Mouse (Mus musculus) lung, postnatal 36 days (tissue): ENCODE measurements at regions not wholly inside any gene's neighbourhood (a gene's known extent, or its start where the extent isn't known, plus 50 kb on each side); places are given as distances from the start of the nearest gene placed in this dataset.

ENCODE experiments used
- DNase-seq: peaks from one replicate; pipeline ENCODE4 v3.0.0; 2022; ENCODE audit warnings: mixed read lengths

DNA sequence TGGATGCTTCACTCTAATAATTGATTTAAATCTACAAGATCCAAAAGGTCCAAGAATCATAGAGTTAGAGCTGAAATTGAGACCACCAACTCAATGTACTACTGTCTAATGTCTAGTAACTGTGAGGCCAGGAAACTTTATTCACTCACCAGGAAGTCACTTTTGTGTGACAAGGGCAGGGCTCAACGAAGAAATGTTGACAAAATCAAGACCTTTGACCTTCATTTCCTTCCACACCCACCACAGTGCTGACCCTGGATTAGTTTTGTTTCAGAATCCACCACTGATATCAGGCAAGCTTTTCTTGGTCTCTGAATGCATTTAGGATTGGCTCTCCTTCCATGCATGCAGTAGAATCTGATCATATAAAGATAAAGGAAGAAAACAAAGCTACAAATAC lies 487.5 kb upstream of the Gm26657 start:
- DNase-seq, result peak; percentile 25

DNA sequence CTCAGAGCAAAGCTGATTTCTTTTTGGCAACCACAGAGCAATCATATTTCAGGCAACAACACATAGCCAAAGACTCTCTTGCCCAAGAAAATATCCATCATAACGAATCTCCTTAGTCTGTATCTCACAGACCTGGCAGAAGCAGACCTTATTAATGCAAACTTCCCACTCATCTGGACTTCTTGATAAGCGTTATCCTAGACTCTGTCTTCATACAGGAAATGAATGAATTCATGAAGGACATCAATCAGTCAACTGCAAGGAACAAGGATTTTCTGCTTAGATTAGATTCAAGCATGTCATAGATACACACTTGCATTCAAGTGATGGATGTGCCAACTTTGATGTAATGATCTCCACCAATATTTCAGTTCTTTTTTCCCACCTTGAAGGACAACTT lies 488.1 kb upstream of the Gm26657 start:
- DNase-seq, result peak; percentile 11

DNA sequence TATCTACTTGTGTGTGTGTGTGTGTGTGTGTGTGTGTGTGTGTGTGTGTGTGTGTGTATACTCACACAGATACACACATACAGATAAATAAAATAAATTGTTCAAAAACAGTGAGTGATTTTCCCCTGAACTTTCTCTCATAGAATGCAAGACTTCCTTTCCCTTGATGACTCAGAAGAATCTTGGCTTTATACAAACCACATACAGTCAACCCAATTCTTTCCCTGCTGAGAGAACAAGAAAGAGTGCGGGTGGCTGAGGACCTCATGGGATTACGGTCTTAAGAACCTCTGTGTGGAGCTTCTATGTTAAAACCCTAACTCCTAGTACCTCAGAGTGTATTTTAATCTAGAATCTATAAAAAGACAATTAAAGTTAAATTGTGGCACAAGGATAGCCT lies 489.3 kb upstream of the Gm26657 start:
- no peak for DNase-seq

DNA sequence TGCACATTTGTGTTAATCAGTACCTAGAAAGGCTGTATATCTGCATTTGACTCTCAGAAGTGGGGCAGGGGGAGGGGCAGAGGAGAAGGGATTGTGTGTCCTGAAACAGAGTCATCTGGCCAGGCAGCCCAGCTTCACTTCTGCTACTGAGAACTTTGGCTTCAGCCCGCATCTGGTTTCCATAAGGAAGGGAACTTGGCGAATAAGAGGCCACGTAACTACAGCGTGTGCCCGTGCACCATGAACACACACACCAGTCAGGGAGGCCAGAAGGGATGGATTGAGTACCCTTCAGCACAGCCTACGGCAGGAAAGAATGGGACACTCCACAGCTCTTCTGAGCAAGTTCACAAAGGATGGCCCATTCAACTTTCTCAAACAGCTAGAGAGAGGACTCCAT lies 496.0 kb upstream of the Gm26657 start:
- no peak for DNase-seq

DNA sequence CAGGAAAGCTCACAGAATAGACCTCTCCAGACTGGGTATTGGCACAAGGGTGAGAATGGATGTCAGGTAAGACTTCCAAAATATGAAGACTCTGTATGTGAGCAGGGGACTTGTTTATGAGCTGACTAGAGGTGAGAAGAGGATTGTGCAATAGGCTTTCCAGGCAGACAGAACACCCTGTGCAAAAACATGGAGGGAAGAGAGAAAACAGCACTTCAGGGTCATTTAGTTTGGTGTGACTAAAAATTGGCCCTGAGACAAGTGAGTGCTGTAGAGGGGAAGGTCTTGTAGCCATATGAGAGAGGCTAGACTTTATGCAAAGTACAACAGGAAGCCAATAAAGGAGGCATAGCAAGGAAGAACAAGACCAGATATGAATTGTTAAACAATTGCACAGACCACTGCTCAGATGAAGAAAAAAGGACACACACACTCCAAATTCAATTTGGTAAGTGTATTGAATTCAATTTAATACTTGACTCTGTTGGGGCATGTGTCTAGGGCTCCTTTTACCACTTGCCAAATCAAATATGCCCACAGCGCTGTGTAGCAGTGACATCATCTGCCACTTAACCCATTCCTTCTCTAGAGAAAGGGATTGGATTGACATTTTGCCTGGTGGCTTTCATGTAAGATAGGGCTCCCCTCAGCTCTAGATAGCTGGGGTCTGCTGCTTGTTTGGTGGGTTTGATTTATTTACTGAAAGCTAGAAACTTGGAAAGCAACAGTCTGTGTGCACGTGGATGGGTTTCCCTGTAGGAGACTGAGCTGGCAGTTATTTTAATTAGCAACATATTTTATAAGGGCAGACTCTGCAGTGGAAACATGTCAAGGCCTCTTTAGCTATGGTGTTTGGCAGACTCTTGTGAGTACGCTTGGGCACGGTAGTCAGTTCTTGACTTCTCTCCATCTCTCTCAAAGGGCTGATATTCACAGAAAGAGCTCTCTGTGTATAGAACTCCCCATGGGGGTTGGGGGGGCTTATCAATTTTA lies 501.1 kb upstream of the Gm26657 start:
- DNase-seq, result no peak

DNA sequence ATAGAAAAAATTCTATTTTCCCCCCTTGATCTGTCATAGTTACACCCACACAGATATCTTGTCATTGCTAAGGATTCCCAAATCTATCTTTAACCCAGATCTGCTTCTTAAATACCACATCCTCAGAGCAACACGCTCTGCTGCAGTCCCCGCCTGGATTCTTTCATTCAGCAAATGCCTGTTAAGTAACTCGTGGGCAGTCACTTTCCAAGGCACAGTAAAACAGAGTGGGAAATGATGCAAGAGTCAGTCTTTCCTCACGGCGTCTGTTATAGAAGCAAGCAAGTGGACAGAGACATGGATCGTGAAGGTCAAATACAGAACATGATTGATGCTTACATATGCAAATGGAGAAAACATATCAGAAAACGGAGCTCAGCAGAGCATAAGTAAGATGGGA lies 508.5 kb upstream of the Gm26657 start:
- DNase-seq, result peak; percentile 19

DNA sequence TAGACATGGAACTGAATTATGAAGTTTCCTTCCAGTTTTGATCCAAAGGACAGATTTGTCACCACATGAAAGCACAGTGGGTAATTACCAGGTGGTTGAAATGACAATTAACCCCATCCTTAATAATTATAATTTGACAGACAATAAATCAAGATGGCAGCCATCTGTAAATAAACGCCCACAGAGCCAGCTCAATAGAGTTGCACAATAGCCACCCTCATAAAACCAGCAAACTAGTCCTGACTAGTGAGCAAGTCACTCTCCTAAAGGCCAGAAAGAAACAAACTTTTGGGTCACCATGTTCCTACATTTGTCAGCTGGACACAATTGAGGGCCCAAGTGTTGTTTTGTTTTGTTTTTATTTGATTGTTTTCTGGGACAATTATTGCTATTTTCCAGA lies 509.4 kb upstream of the Gm26657 start:
- no peak for DNase-seq

DNA sequence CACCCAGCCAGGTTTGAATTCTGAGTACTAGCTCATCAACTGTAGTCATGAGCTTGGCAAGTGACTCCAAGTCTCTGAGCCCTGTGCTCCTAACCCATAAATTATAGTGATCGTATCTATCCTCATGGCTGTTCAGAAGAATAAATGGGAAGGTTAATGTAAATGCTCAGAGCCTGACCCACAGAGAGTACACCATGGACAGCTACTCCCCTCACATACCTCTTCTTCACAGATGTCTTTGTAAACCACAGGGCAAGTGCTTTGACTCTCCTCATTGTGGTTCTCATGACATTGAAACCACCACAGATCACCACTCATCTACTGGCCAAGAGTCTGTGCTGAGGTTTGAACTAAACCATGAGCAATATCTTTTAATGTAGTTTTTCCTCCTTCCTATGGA lies 513.4 kb upstream of the Gm26657 start:
- no peak for DNase-seq

DNA sequence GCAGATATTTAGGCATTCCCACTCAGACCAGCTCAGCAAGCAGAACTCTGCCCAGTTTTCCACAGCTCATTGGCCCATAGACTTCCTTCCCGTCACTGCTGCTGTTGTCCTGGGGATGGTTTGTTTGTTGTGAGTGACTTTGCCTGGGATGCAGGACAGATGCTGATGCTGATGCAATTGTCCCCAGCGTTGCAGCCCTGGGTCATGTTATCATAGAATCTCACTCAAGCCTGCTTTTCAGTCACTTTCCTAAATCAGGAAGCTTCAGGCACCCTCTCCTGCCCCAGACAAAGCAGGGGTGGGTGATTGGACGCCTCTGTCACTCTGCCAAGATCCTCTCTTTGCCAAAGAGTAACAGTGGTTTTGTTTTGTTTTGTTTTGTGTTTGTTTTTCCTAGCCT lies 515.3 kb upstream of the Gm26657 start:
- peak; percentile 49 for DNase-seq

DNA sequence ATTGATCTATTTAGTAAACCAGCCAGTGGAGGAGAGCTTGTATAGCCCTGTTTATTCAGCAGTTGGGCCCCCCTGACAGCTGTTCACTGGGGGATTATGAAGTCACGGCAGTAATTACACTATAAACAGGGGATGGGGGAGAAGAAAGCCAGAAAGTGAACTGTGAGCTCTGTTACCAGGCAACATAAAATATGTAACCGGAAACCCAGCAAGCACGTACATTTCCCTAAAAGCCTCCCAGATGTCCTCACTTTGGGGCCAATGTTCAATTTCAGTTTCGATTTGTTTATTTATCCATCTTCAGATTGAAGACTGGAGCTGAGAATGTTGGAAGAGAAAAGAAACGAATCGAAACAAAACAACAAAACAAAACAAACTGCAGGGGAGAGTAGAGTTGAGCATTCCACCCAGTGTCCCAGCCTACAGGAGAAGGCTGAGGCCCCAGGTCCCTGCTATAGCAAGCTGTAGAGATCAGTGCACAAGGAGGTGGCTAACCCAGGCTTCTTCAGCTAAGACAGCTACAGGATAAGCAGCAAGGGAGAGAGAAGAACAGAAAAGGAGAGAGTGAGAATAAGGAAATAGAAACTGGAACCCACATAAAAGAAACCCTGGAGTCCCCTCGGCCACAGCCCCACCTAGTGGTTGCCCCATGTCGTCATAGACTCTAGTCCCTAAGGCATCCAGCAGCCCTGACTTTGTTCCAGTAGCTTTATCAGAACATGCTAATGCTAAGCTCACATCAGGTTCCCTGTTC lies 517.7 kb upstream of the Gm26657 start:
- DNase-seq, result peak; percentile 80

DNA sequence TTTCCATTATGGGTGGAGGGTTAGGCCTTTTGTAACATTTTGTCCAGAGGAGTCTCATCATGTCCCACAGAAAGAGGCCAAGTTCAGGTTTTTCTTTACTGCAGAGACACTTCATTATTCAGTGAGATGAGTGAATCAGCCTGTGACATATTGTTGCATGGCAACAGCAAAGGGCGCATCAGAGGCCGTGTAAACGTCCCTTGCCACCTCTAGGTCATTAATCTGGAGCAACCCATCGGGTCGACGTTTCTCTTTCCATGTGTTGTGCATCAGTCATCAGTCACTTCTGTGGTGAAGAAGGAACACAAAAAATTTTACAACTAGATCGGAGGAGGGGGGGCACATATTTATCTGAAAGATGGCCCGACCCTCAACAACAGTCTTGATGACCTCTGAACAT lies 519.3 kb upstream of the Gm26657 start:
- peak; percentile 48 for DNase-seq

DNA sequence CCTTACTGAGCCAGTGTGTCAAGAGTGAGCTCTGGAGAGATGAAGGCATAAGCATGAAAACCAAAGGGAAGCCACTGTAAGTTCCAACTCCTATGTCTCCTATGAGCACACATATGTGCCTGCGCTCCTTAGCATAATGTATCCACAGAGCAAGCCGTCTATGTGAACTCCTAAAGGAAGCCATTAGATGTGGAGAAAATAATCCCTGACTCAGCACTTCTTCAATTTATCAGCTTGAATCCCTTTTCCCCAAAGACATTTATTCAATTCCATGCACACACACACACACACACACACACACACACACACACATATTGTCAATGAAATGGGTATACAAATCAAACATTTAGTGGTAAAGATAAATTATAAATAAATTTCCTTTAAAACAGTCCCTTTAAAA lies 530.4 kb upstream of the Gm26657 start:
- DNase-seq, result no peak

DNA sequence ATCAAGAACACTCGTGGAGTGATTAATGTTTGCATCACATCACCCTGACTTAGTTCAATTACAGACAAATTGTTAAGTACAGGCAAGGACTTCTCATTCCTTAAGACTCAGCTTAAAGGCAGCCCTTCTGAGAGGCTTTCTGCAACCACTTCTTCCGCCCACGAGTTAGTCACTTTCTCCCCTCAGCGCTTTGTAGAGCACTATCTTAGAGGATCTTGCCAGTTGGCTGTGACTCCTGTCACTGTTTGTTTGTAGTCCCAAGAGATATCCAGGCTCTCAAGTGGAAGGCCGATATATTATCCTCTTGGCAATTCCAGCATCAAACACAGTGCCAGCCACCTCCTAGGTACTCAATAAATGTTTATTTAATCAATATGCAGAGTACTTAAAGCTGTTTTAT lies 532.1 kb upstream of the Gm26657 start:
- DNase-seq, result peak; percentile 15

DNA sequence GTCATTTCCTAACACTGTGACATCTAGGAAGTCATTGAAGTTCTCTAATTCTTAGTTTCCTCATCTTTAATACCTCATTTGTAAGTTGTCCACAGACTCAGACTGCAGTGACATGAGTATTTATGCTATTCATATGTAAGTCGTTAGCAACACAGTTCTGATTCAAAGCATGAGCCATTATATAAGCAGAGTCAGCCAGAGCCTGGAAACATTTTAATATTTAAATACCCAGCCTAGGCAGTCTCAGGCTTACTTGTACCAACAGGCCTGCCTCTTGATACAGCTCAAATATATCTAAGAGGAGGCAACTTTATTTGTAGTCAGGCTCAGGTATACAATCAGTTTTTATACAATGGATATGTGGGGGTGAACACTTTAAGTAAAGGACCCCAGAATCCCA lies 534.8 kb upstream of the Gm26657 start:
- DNase-seq, result no peak

DNA sequence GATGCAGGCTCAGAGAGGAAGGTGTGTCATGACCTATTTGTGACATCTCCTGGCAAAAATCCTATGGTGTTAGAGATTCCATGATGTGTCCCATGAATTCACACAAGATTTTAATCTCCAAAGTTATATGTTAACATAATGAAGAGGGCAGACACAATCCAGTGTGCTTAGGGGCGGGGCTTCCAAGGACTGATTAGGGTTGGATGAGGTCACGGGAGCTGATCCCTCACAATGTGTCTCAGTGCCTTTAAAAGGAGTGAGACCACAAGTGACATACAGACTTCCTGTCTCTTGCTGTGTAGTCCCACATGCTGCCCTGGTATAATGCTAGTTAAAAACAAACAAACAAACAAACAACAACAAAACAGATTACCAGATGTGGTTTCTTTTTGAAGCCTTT lies 546.5 kb upstream of the Gm26657 start:
- no peak for DNase-seq

DNA sequence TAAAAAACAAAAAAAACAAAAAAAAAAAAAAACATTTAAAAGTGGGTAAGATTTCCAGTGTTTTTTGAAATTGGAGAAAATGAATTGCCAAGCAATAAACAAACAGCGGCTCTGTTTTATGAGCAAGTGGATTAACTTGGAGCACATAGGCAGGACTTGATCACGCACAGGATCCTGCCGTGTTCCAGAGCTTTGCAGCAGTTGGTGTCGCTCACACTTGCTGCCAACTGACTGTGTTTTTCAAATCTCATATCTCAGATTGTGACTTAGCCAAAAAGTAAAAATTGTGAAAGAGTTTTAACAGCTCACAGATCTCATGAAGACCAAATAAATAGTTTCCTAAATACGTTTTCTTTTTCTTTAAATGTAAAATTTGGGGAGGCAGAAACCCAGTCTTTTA lies 547.4 kb upstream of the Gm26657 start:
- DNase-seq, result no peak

DNA sequence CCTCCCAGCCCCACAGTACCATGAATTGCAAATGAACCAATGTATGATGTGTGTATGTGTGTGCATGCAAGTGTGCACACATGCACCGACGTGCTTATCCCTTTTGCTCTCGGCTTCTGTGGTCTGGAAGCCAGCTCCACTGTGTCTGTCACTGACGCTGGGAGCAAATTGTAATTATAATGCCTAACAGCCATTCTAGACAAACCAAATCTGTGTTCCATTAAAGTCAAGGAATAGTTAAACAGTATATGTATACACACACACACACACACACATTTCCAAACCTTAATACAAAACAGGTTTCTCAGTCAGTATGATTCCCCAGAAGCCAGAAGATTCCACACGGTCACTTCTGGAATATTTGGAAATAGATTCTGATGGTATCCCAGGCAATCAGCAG lies 560.3 kb upstream of the Gm26657 start:
- DNase-seq, result no peak

DNA sequence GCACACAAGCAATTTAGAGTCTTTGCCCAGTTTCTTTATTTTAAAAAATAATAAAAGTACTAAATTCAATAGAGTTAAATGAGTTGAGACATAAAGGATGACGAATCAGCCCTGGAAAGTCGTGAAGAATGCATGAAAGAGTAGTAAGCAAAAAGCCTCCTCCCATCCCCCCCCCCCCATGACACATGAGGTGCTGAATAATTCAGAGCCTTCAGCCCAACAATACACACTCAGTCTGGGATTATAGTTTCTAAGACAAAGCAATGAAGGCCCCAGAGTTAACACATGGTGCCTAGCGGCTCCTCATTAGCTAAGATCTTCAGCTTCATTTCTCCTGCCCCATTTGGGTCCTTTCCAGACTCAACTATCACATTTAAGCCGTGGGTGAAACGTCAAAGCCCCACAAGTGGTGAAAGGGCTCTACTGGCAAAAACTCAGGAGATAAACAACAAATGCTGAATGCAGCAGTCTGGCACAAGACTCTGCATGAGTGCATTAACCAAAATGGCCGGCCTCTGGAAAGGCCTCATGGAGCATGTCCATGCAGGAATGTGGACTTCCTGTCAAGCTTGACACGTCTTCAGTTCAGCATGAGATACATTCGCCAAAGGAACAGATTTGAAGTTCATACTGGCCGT lies 560.9 kb upstream of the Gm26657 start:
- no peak for DNase-seq

DNA sequence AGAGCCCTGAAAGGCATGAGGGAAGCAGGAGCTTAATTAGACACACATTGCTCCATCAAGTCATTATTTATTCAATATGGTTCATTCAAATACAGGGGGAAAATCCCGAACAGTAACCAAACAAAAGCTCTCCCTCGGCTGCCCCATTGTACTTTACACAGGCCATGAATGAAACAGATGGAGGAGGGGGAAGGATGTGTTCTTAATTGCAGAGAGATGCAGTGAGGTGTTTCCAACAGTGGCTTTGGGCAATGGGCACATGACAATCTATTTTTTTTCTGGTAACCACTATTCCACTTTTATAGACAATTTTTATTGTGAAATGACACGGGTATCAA lies 578.6 kb upstream of the Gm26657 start:
- no peak for DNase-seq

DNA sequence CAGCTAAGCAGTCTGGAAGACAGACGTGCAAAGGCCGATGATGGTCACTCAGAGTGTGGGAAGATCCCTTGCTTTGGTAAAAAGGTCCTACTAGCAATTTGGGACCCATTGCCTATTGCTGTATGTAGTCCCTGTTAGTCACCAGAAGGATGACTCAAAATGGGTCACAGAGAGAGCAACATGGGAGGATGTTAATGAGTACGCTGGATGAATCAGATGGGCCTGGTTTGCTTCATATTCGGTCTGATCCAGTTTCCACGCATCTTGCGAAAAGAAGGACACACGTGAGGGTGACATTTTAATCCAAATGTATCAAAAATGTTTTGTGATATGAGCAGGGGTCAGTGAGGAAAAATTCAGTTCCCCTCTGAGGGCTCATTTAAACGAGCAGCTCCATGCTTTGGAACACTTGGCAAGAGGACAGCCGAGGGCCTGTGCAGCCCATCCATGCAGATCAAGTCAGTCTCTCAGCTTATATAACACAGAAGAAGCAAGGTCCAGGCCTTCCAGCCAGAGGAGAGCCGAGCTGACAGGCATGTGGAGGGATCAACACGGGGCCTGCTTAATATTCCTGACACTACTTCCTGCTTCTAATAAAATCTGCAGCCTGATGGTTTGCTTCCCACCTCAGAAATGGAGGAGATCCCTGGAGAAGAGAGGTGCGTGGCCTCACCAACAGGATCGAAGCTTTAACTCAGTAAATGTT lies 579.2 kb upstream of the Gm26657 start:
- no peak for DNase-seq

DNA sequence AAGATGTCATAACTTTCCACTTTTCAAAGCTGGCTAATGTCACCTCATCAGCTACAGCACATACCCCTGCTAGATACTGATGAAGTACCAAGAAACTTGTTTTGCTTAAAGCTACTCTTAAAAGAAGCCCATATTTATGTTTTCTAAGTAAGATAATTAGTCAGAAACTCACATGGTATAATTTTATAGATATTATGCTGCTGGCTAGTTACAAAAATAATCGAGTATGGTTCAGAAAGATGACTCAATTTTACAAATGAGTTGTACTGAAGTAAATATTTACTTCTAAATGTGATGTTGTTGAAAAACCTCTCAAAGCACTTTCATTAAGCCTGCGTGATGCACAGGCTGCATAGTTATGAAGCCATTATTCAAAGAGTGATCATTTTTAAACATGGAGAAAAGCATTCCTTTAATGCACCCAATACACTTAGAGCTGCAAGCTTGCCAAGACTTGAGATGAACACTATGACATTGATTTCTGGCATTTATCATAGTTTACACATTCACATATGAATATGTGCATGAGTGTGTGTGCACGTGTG lies 582.3 kb upstream of the Gm26657 start:
- DNase-seq, result no peak

DNA sequence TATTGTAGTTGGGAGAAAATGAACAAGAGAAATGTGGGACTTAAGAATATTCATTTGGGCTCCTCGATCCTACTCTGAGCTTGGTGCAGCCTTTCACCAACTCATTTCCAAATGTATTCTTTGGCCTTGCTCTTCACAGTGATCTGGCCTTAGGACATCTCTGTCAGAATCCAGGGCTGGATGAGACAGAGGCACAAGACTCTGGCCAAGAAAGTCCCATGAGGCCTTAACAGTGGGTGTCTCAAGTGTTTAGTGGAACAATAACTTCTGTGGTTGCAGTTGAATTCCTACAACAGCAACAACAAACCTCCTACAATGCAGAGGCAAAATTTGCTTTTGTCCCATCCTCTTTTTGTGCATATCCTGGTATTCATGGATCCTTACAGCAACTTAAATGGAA lies 589.2 kb upstream of the Gm26657 start:
- no peak for DNase-seq

DNA sequence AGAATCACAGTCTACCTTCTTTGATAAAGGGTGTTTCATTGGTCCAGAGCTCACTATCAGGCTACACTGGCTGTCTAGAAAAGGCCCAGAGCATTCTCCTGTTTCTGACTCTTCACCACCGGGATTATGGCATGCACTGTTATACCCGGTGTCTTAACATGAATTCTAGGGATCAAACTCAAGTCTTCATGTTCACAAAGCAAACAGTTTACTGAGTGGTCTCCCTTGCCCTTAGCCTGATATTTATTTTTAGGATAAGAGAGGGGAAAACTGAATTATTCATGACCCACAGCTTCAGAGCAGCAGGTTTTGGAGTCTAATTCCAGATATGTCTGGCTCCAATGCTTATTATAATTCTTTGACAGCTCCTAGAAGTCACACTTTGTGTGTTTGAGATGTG lies 596.0 kb upstream of the Gm26657 start:
- DNase-seq, result no peak
